Mouse (Mus musculus) lung, postnatal 0 days (tissue): ENCODE measurements around the gene Gm20388.

Source experiments
- CTCF ChIP-seq: IDR thresholded peaks from 2 replicates; pipeline ENCODE4 v1.5.1; 2016; ENCODE audit warnings: antibody characterized with exemption, mild to moderate bottlenecking
- EP300 ChIP-seq: IDR thresholded peaks from 2 replicates; pipeline ENCODE4 v1.6.1; 2016; ENCODE audit warnings: antibody characterized with exemption, mild to moderate bottlenecking, control low read depth

- TF ChIP-seq CTCF (no peak), EP300 (no peak)
Measured at GRCm38 (mm10) chr8:122922945-122923344, 3012.3 kb downstream of the Gm20388 start.
